Mouse (Mus musculus) liver, postnatal 0 days (tissue): Measurements from ENCODE around the gene Gm42688. TPM values are rescaled to one million over a fixed set of nuclear protein-coding genes. Genes with fewer than 3 reads are reported as not detected.

Experiments used
- ATAC-seq: fragments of 200-750 bp; cut with Nextera tagmentation; 2 replicates; pipeline ENCODE4 v1.8.0; 2017; ENCODE audit warnings: mild to moderate bottlenecking, moderate library complexity
- DNase-seq: peaks from one replicate; pipeline ENCODE4 v3.0.0-alpha.2; 2016
- H3K27ac ChIP-seq: fragments of 300-500 bp; sonication (generic); 2 replicates; pipeline ENCODE4 v1.5.1; 2014; ENCODE audit warnings: antibody characterized with exemption, moderate library complexity, mild to moderate bottlenecking, low read depth
- H3K27me3 ChIP-seq: fragments of 300-500 bp; sonication (generic); 2 replicates; pipeline ENCODE4 v1.6.1; 2014; ENCODE audit warnings: low read length, control low read depth, mixed read lengths; ENCODE audit not compliant: insufficient read depth
- H3K36me3 ChIP-seq: fragments of 300-500 bp; sonication (generic); replicated peaks from 2 replicates; pipeline ENCODE4 v1.6.1; 2014; ENCODE audit warnings: mild to moderate bottlenecking, control low read depth, low read length, moderate library complexity, mixed read lengths; ENCODE audit not compliant: insufficient read depth
- H3K4me1 ChIP-seq: fragments of 300-500 bp; sonication (generic); 2 replicates; pipeline ENCODE4 v1.6.1; 2014; ENCODE audit warnings: antibody characterized with exemption, mild to moderate bottlenecking, control low read depth; ENCODE audit not compliant: insufficient read depth
- H3K4me2 ChIP-seq: fragments of 300-500 bp; sonication (generic); 2 replicates; pipeline ENCODE4 v1.6.1; 2014; ENCODE audit warnings: low read depth, mild to moderate bottlenecking, low read length, moderate library complexity, mixed read lengths
- H3K4me3 ChIP-seq: fragments of 300-500 bp; sonication (generic); 2 replicates; pipeline ENCODE4 v1.5.1; 2014; ENCODE audit warnings: low read depth, low read length
- H3K9ac ChIP-seq: fragments of 300-500 bp; sonication (generic); replicated peaks from 2 replicates; pipeline ENCODE4 v1.6.1; 2014; ENCODE audit warnings: mild to moderate bottlenecking, moderate library complexity
- H3K9me3 ChIP-seq: fragments of 300-500 bp; sonication (generic); 2 replicates; pipeline ENCODE4 v1.6.1; 2016; ENCODE audit warnings: mild to moderate bottlenecking, control low read depth, low read length, mixed read lengths
- CTCF ChIP-seq: sonication (generic); IDR thresholded peaks from 2 replicates; pipeline ENCODE4 v1.5.1; 2016; ENCODE audit warnings: antibody characterized with exemption, low read depth
- EP300 ChIP-seq: IDR thresholded peaks from 2 replicates; pipeline ENCODE4 v1.6.1; 2016; ENCODE audit warnings: antibody characterized with exemption, low read depth, mild to moderate bottlenecking
- WGBS: fragments of 180-500 bp; shearing (Covaris S2); extraction: QIAGEN DNeasy Blood & Tissue Kit; methylation state at CpG from one replicate; pipeline ENCODE4 v1.1.7; 2014; ENCODE audit not compliant: insufficient replicate concordance; 5-methylcytosine and 5-hydroxymethylcytosine counted together
- polyA plus RNA-seq: library from polyadenylated mRNA; unstranded; fragments of >200 nt; fragmentation: Nextera tagmentation; extraction: Ambion mirVana; gene quantifications from 2 replicates; pipeline ENCODE4 v1.2.1, GENCODE M21; 2015

Gene Gm42688
- polyA plus RNA-seq, 1 experiment from 2014 or later = 0.92 TPM

DNA sequence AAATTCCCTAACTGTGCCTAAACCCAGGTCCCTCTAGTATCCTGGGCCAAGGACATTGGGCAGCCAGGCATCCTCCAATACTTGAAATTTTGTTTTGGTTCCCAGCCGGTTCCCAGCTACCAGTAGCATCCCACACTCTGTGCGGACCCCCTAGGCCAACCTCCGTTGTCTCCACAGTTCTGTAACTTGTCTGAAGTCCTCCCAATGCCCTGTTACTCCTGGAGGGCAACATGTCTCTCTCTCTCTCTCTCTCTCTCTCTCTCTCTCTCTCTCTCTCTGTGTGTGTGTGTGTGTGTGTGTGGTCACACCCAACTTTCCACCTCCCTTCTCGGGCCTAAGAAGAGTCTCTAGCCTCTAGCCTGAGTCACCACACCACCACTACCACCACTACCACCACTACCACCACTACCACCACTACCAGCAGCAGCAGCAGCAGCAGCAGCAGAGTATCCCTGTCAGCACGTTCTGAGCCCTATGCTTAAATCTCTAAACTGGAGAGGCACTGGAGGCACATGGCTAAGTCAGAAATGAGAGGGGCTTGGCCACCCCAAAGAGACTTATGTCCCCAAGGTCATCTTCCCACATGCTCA lies 35.0 kb downstream of the Gm42688 start:
- Histone ChIP-seq H3K27me3 (no peaks in the 10 kb centered on the region), H3K27ac (peak overlapping the region; percentile 86), H3K36me3 (no peaks in the 10 kb centered on the region), H3K4me1 (peaks cover 40% of the 10 kb centered on the region), H3K4me3 (peak overlapping the region; percentile 56), H3K9me3 (no peaks in the 10 kb centered on the region), H3K4me2 (peak overlapping the region; percentile 87), H3K9ac (peak overlapping the region; percentile 75)
- no peak for TF ChIP-seq CTCF
- no peak for TF ChIP-seq EP300
- WGBS = 29% methylated on average over 5 of the region's 5 CpGs
- DNase-seq = no peak
- ATAC-seq = no peak

DNA sequence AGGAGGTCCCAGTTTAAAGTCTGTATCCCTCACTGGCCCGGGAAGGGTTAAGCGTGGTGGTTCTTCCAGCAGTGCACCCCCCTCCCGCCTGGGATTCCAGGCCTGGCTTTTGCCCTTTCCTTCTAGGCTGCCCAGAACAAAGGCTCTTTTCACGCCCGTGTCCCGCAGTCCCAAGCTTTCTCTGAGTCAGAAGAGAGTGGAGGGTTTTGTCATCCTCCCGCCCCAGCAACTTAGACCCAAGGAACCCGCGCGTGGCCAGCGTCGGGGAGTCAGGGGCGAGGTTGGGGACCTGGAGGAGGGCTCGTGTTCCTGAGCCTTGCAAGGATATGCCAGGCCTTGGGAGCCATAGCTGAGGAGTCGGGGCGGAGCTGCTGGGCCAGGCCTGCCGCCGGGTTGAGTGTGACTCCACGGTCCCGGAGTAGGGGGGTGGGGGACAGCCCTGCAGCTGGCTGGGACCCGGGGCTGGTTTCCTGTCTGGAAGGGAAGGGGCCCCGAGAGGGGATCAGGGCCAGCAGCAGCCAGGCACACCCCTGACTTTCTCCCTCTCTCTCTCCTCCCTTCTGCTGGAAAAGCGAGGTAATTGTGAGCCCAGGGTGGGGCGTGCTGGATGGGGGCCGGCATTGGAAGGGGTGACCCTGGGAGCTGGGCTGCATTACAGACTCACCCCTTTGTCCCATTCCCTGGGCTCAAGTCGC lies 35.6 kb downstream of the Gm42688 start:
- peak overlapping the region; percentile 86 for H3K27ac ChIP-seq
- 2% methylated on average over 23 of the region's 26 CpGs for WGBS
- H3K4me2 ChIP-seq = peak overlapping the region; percentile 87
- H3K4me1 ChIP-seq = peaks cover 40% of the 10 kb centered on the region
- no peaks in the 10 kb centered on the region for H3K36me3 ChIP-seq
- H3K9ac ChIP-seq = peak overlapping the region; percentile 75
- DNase-seq (peak; percentile 55), ATAC-seq (peak; percentile 43)
- TF ChIP-seq CTCF (no peak), EP300 (no peak)
- H3K9me3 ChIP-seq = no peaks in the 10 kb centered on the region
- peak overlapping the region; percentile 56 for H3K4me3 ChIP-seq
- H3K27me3 ChIP-seq = no peaks in the 10 kb centered on the region

DNA sequence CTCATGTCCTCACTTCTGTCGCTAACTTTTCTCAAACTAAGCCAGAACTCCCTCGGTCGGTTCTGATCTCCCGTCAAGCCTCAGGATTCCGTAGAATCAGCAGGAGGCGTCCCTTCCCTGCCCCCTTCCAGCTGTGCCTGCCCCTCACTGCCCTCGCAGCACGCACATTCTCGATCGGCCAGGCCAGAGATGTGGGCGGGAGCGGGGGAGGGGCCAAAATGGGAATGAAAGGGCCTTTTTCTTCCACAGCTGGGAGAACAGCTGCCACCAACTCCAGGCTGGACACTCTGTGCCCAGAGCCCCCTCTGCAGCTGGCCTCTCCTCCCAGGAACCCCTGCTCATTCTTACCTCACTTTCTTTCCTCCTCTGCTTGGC lies 36.1 kb downstream of the Gm42688 start:
- ATAC-seq = peak; percentile 75
- Histone ChIP-seq H3K36me3 (no peaks in the 10 kb centered on the region), H3K27me3 (0 out of 2 replicates have a peak, but pooled peaks cover 5% of the 10 kb centered on the region), H3K4me2 (peak overlapping the region; percentile 87), H3K27ac (peak overlapping the region; percentile 86), H3K9ac (peak overlapping the region; percentile 75), H3K4me1 (peaks cover 43% of the 10 kb centered on the region), H3K4me3 (peak overlapping the region; percentile 56), H3K9me3 (no peaks in the 10 kb centered on the region)
- peak; percentile 83 for DNase-seq
- WGBS = under 1% methylated on average over 12 of the region's 12 CpGs
- TF ChIP-seq EP300 (no peak), CTCF (no peak)

DNA sequence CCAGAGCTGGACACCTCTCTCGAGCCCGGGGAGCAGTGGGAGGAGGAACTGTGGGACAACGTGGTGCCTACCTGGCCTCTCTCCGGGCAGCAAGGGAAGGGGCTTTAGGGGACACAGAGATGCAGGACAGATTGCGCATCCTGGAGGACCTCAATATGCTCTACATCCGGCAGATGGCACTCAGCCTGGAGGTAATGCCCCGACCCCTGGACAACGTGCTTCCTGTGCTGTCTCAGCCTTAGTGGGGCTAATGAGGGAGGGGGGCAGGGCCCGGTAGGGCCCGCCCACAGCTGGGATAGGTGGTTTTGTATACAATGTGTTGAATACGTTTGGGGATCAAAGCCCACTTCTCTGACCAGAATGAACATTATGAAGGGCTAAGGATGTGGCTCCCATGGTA lies 36.6 kb downstream of the Gm42688 start:
- 4% methylated on average over 11 of the region's 11 CpGs for WGBS
- ATAC-seq (peak; percentile 43; the same call in 1 of the 2 replicates), DNase-seq (no peak)
- no peaks in the 10 kb centered on the region for H3K9me3 ChIP-seq
- peak overlapping the region; percentile 86 for H3K27ac ChIP-seq
- TF ChIP-seq CTCF (peak; percentile 22; the same call in 1 of the 2 replicates), EP300 (no peak)
- H3K36me3 ChIP-seq = no peaks in the 10 kb centered on the region
- H3K4me1 ChIP-seq = peaks cover 43% of the 10 kb centered on the region
- H3K4me3 ChIP-seq = peak overlapping the region; percentile 56
- H3K9ac ChIP-seq = peak overlapping the region; percentile 75
- H3K27me3 ChIP-seq = 0 out of 2 replicates have a peak, but pooled peaks cover 5% of the 10 kb centered on the region
- H3K4me2 ChIP-seq = peak overlapping the region; percentile 87

DNA sequence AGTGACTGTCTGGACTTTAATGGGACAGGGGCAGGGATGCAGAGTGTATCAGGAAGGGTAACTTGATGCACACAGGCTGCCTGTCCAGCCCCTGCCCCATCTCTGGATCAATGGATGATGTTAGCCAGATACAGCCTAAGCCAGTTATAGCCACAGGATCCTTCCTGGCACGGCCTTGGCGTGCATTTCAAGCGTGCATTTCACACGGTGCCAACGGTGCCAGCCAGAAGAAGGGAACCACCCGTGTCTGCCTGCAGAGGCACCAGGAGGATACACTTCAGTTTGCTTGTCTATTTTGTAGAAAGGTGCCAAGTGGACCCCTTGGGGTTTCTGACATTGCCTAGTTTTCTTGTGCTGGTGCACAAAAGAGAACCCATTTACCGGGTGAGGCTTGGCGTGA lies 38.6 kb downstream of the Gm42688 start:
- no peaks in the 10 kb centered on the region for H3K36me3 ChIP-seq
- DNase-seq (no peak), ATAC-seq (no peak)
- peaks cover 36% of the 10 kb centered on the region for H3K4me1 ChIP-seq
- 0 out of 2 replicates have a peak, but pooled peaks cover 5% of the 10 kb centered on the region for H3K27me3 ChIP-seq
- H3K4me2 ChIP-seq = no peak overlapping the region
- 84% methylated on average over 8 of the region's 8 CpGs for WGBS
- H3K4me3 ChIP-seq = no peak overlapping the region
- TF ChIP-seq EP300 (no peak), CTCF (no peak)
- H3K9me3 ChIP-seq = no peaks in the 10 kb centered on the region
- no peak overlapping the region for H3K9ac ChIP-seq
- no peak overlapping the region for H3K27ac ChIP-seq

DNA sequence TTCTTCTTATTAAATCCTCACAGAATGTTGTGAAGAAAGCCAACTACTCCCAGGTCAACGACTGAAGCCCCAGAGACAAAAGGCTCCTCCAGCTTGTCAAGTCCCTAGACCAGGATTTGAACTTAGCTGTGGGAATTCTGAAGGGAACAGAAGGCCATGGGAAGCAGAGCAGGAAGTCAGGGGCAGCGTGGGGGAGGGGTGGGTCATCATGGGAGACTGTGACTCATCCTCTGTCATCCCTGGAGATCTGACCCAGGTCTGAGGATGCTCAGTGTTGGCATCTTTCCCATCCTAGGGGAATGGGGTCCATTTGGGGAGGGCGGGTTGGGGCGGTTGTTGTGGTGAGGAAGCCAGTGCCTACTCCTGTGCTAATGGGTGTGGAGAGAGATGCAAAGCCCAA lies 40.2 kb downstream of the Gm42688 start:
- Histone ChIP-seq H3K27ac (no peak overlapping the region), H3K27me3 (0 out of 2 replicates have a peak, but pooled peaks cover 5% of the 10 kb centered on the region), H3K9me3 (no peaks in the 10 kb centered on the region), H3K4me3 (no peak overlapping the region), H3K36me3 (no peaks in the 10 kb centered on the region), H3K9ac (no peak overlapping the region), H3K4me2 (no peak overlapping the region), H3K4me1 (peaks cover 24% of the 10 kb centered on the region)
- ATAC-seq (no peak), DNase-seq (no peak)
- WGBS = 59% methylated on average over 4 of the region's 4 CpGs
- TF ChIP-seq CTCF = no peak
- no peak for TF ChIP-seq EP300
